Mouse (Mus musculus): ENCODE results near the gene Platr25. TPM values are rescaled to one million over a fixed set of nuclear protein-coding genes. Genes with fewer than 3 reads are reported as not detected.
"Not testable (repeated sequence)": the region's sequence is repeated elsewhere in the genome, so short reads cannot be mapped to it uniquely, and the experiment has no call there.

Gene Platr25
- polyA plus RNA-seq, 1 experiment from 2014 or later = 38.5 TPM

- ATAC-seq (ENCODE audit: insufficient number of reproducible peaks, insufficient read depth, low FRiP score, low TSS enrichment, low read depth) = peak; percentile 95; the same call in 1 of the 2 replicates
- H3K27ac ChIP-seq; H3K4me1 ChIP-seq (replicated peaks); H3K36me3 ChIP-seq; H3K27me3 ChIP-seq: not testable (repeated sequence)
- peak overlapping the region; percentile 48 for H3K4me3 ChIP-seq (replicated peaks)
- H3K9ac ChIP-seq (replicated peaks) = peak overlapping the region; percentile 61
- peak overlapping the region; percentile 50 for H3K4me2 ChIP-seq
- peaks cover 17% of the 10 kb centered on the region; the same call in 1 of the 2 replicates for H3K9me3 ChIP-seq
- WGBS = under 1% methylated on average over 16 of the region's 16 CpGs
These were observed 107.7 kb downstream of the Platr25 start for GRCm38 (mm10) chr13:62652681-62653368.

- H3K9me3 ChIP-seq; H3K36me3 ChIP-seq; H3K27me3 ChIP-seq; H3K9ac ChIP-seq (replicated peaks); H3K27ac ChIP-seq; H3K4me3 ChIP-seq (replicated peaks); H3K4me2 ChIP-seq; ATAC-seq (ENCODE audit: insufficient number of reproducible peaks, insufficient read depth, low FRiP score, low TSS enrichment, low read depth); H3K4me1 ChIP-seq (replicated peaks): not testable (repeated sequence)
- WGBS = 36% methylated on average over 1 of the region's 1 CpGs
These were observed 133.4 kb downstream of the Platr25 start for GRCm38 (mm10) chr13:62627071-62627470.

- H3K27me3 ChIP-seq; H3K9ac ChIP-seq (replicated peaks): not testable (repeated sequence)
- peak; percentile 87; the same call in 1 of the 2 replicates for ATAC-seq (ENCODE audit: insufficient number of reproducible peaks, insufficient read depth, low FRiP score, low TSS enrichment, low read depth)
These were observed 136.2 kb downstream of the Platr25 start for GRCm38 (mm10) chr13:62624277-62624665.

GRCm38 (mm10) chr13:62623577-62624276 is 136.8 kb downstream of the Platr25 start, which contains the start of gene 6720489N17Rik:
6720489N17Rik (minus strand) TSS chr13:62624182.
- H3K9ac ChIP-seq (replicated peaks) = peak within 1 kb of the TSS; percentile 52
- H3K4me3 ChIP-seq (replicated peaks) = peak within 1 kb of the TSS; percentile 51
- not testable (repeated sequence) for H3K36me3 ChIP-seq; H3K4me1 ChIP-seq (replicated peaks); H3K27ac ChIP-seq; H3K9me3 ChIP-seq; H3K27me3 ChIP-seq
- under 1% methylated on average over 15 of the region's 15 CpGs for WGBS
- peak within 1 kb of the TSS; percentile 54 for H3K4me2 ChIP-seq
- peak; percentile 99 for ATAC-seq (ENCODE audit: insufficient number of reproducible peaks, insufficient read depth, low FRiP score, low TSS enrichment, low read depth)

More at GRCm38 (mm10) chr13:62624277-62624665, 136.2 kb downstream of the Platr25 start:
- H3K4me1 ChIP-seq (replicated peaks); H3K27ac ChIP-seq; H3K9me3 ChIP-seq; H3K36me3 ChIP-seq: not testable (repeated sequence)
- H3K4me3 ChIP-seq (replicated peaks) = peak overlapping the region; percentile 51
- H3K4me2 ChIP-seq = peak overlapping the region; percentile 54
- 6% methylated on average over 7 of the region's 7 CpGs for WGBS

MicroRNAs within 50 kb of the gene (microRNA counts, 519-probe panel; counts per million panel counts)
- microRNA mmu-miR-713 = not detected

Small RNA genes lying within 50 kb of the gene (microRNA-seq; reads per million reads assigned to microRNA genes)
- gene Gm24020 (not detected), gene Gm24588 (not detected), gene Mir713 (not detected)

Other genes starting within 250 kb of the Platr25 start
- not detected in 2 replicates for gene Zfp935, start 202.2 kb downstream of the Platr25 start, polyA plus RNA-seq (2016; fragmentation: Nextera tagmentation; extraction: Ambion mirVana)
- 28.6 and 29.8 TPM in 2 replicates for gene Zfp934, start 189.5 kb downstream of the Platr25 start, polyA plus RNA-seq (2016; fragmentation: Nextera tagmentation; extraction: Ambion mirVana)
- 15.0 and 16.8 TPM in 2 replicates for gene 6720489N17Rik, start 136.5 kb downstream of the Platr25 start, polyA plus RNA-seq (2016; fragmentation: Nextera tagmentation; extraction: Ambion mirVana)
- 15.6 and 16.4 TPM in 2 replicates for gene Gm5141, start 25.1 kb upstream of the Platr25 start, polyA plus RNA-seq (2016; fragmentation: Nextera tagmentation; extraction: Ambion mirVana)
- gene Fbp2, start 97.7 kb upstream of the Platr25 start, polyA plus RNA-seq (2016; fragmentation: Nextera tagmentation; extraction: Ambion mirVana) = 0.73 and 1.1 TPM in 2 replicates
- gene Fbp1, start 127.6 kb upstream of the Platr25 start, polyA plus RNA-seq (2016; fragmentation: Nextera tagmentation; extraction: Ambion mirVana) = 0.61 and 0.80 TPM in 2 replicates
- 200 and 207 TPM in 2 replicates for gene 2010111I01Rik, start 204.2 kb upstream of the Platr25 start, polyA plus RNA-seq (2016; fragmentation: Nextera tagmentation; extraction: Ambion mirVana)